Mouse (Mus musculus) liver, postnatal 0 days (tissue): ENCODE results near the gene Fam163b. TPM values are rescaled to one million over a fixed set of nuclear protein-coding genes. Genes with fewer than 3 reads are reported as not detected.

Experiments used
- ATAC-seq: fragments of 200-750 bp; cut with Nextera tagmentation; 2 replicates; pipeline ENCODE4 v1.8.0; 2017; ENCODE audit warnings: mild to moderate bottlenecking, moderate library complexity
- DNase-seq: peaks from one replicate; pipeline ENCODE4 v3.0.0-alpha.2; 2016
- H3K27ac ChIP-seq: fragments of 300-500 bp; sonication (generic); 2 replicates; pipeline ENCODE4 v1.5.1; 2014; ENCODE audit warnings: antibody characterized with exemption, moderate library complexity, mild to moderate bottlenecking, low read depth
- H3K27me3 ChIP-seq: fragments of 300-500 bp; sonication (generic); 2 replicates; pipeline ENCODE4 v1.6.1; 2014; ENCODE audit warnings: low read length, control low read depth, mixed read lengths; ENCODE audit not compliant: insufficient read depth
- H3K36me3 ChIP-seq: fragments of 300-500 bp; sonication (generic); replicated peaks from 2 replicates; pipeline ENCODE4 v1.6.1; 2014; ENCODE audit warnings: mild to moderate bottlenecking, control low read depth, low read length, moderate library complexity, mixed read lengths; ENCODE audit not compliant: insufficient read depth
- H3K4me1 ChIP-seq: fragments of 300-500 bp; sonication (generic); 2 replicates; pipeline ENCODE4 v1.6.1; 2014; ENCODE audit warnings: antibody characterized with exemption, mild to moderate bottlenecking, control low read depth; ENCODE audit not compliant: insufficient read depth
- H3K4me2 ChIP-seq: fragments of 300-500 bp; sonication (generic); 2 replicates; pipeline ENCODE4 v1.6.1; 2014; ENCODE audit warnings: low read depth, mild to moderate bottlenecking, low read length, moderate library complexity, mixed read lengths
- H3K4me3 ChIP-seq: fragments of 300-500 bp; sonication (generic); 2 replicates; pipeline ENCODE4 v1.5.1; 2014; ENCODE audit warnings: low read depth, low read length
- H3K9ac ChIP-seq: fragments of 300-500 bp; sonication (generic); replicated peaks from 2 replicates; pipeline ENCODE4 v1.6.1; 2014; ENCODE audit warnings: mild to moderate bottlenecking, moderate library complexity
- H3K9me3 ChIP-seq: fragments of 300-500 bp; sonication (generic); 2 replicates; pipeline ENCODE4 v1.6.1; 2016; ENCODE audit warnings: mild to moderate bottlenecking, control low read depth, low read length, mixed read lengths
- CTCF ChIP-seq: sonication (generic); IDR thresholded peaks from 2 replicates; pipeline ENCODE4 v1.5.1; 2016; ENCODE audit warnings: antibody characterized with exemption, low read depth
- EP300 ChIP-seq: IDR thresholded peaks from 2 replicates; pipeline ENCODE4 v1.6.1; 2016; ENCODE audit warnings: antibody characterized with exemption, low read depth, mild to moderate bottlenecking
- WGBS: fragments of 180-500 bp; shearing (Covaris S2); extraction: QIAGEN DNeasy Blood & Tissue Kit; methylation state at CpG from one replicate; pipeline ENCODE4 v1.1.7; 2014; ENCODE audit not compliant: insufficient replicate concordance; 5-methylcytosine and 5-hydroxymethylcytosine counted together
- polyA plus RNA-seq: library from polyadenylated mRNA; unstranded; fragments of >200 nt; fragmentation: Nextera tagmentation; extraction: Ambion mirVana; gene quantifications from 2 replicates; pipeline ENCODE4 v1.2.1, GENCODE M21; 2015

Gene Fam163b
- polyA plus RNA-seq, 1 experiment from 2014 or later: not detected

GRCm38 (mm10) chr2:27088071-27088644, 54.1 kb downstream of the Fam163b start:
- no peaks in the 10 kb centered on the region for H3K36me3 ChIP-seq
- DNase-seq: peak; percentile 34
- TF ChIP-seq EP300: peak; percentile 72; the same call in 1 of the 2 replicates
- TF ChIP-seq CTCF: no peak
- H3K4me1 ChIP-seq: no peaks in the 10 kb centered on the region; the same call in 1 of the 2 replicates
- no peak overlapping the region for H3K4me3 ChIP-seq
- peak; percentile 69 for ATAC-seq
- H3K9me3 ChIP-seq: no peaks in the 10 kb centered on the region
- WGBS: 41% methylated on average over 18 of the region's 18 CpGs
- H3K9ac ChIP-seq: no peak overlapping the region
- peak overlapping the region; percentile 48; the same call in 1 of the 2 replicates for H3K27ac ChIP-seq
- no peaks in the 10 kb centered on the region for H3K27me3 ChIP-seq
- no peak overlapping the region for H3K4me2 ChIP-seq

- WGBS: 72% methylated on average over 5 of the region's 5 CpGs
- no peak overlapping the region for H3K9ac ChIP-seq
- TF ChIP-seq EP300: no peak
- no peak for TF ChIP-seq CTCF
- H3K36me3 ChIP-seq: no peaks in the 10 kb centered on the region
- peak overlapping the region; percentile 48; the same call in 1 of the 2 replicates for H3K27ac ChIP-seq
- no peaks in the 10 kb centered on the region for H3K9me3 ChIP-seq
- H3K4me3 ChIP-seq: no peak overlapping the region
- no peak overlapping the region for H3K4me2 ChIP-seq
- ATAC-seq (no peak), DNase-seq (no peak)
- no peaks in the 10 kb centered on the region; the same call in 1 of the 2 replicates for H3K4me1 ChIP-seq
- no peaks in the 10 kb centered on the region for H3K27me3 ChIP-seq
Observed at GRCm38 (mm10) chr2:27087581-27087980, 54.7 kb downstream of the Fam163b start.

GRCm38 (mm10) chr2:27086483-27087010, 55.7 kb downstream of the Fam163b start:
- Histone ChIP-seq H3K4me2 (no peak overlapping the region), H3K4me1 (no peaks in the 10 kb centered on the region; the same call in 1 of the 2 replicates), H3K4me3 (no peak overlapping the region), H3K36me3 (no peaks in the 10 kb centered on the region), H3K9ac (no peak overlapping the region), H3K27me3 (no peaks in the 10 kb centered on the region), H3K9me3 (no peaks in the 10 kb centered on the region), H3K27ac (no peak overlapping the region)
- WGBS: 62% methylated on average over 4 of the region's 4 CpGs
- DNase-seq: no peak
- no peak for ATAC-seq
- TF ChIP-seq CTCF (peak; percentile 27; the same call in 1 of the 2 replicates), EP300 (no peak)

- ATAC-seq: no peak
- WGBS: 60% methylated on average over 2 of the region's 2 CpGs
- Histone ChIP-seq H3K27ac (no peak overlapping the region), H3K36me3 (no peaks in the 10 kb centered on the region), H3K27me3 (no peaks in the 10 kb centered on the region), H3K4me1 (no peaks in the 10 kb centered on the region; the same call in 1 of the 2 replicates), H3K9ac (no peak overlapping the region), H3K9me3 (no peaks in the 10 kb centered on the region), H3K4me2 (no peak overlapping the region), H3K4me3 (no peak overlapping the region)
- no peak for TF ChIP-seq CTCF
- no peak for TF ChIP-seq EP300
- DNase-seq: no peak
Observed at GRCm38 (mm10) chr2:27085801-27086200, 56.5 kb downstream of the Fam163b start.

GRCm38 (mm10) chr2:27084963-27085362, 57.3 kb downstream of the Fam163b start:
- no peak overlapping the region for H3K9ac ChIP-seq
- TF ChIP-seq CTCF (no peak), EP300 (no peak)
- ATAC-seq (no peak), DNase-seq (no peak)
- 47% methylated on average over 8 of the region's 8 CpGs for WGBS
- H3K4me3 ChIP-seq: no peak overlapping the region
- H3K36me3 ChIP-seq: no peaks in the 10 kb centered on the region
- no peaks in the 10 kb centered on the region for H3K27me3 ChIP-seq
- H3K4me2 ChIP-seq: no peak overlapping the region
- H3K27ac ChIP-seq: no peak overlapping the region
- no peaks in the 10 kb centered on the region for H3K9me3 ChIP-seq
- H3K4me1 ChIP-seq: no peaks in the 10 kb centered on the region; the same call in 1 of the 2 replicates

- H3K4me2 ChIP-seq: no peak overlapping the region
- H3K4me3 ChIP-seq: no peak overlapping the region
- no peak for ATAC-seq
- no peak for DNase-seq
- no peak for TF ChIP-seq EP300
- TF ChIP-seq CTCF: no peak
- H3K27me3 ChIP-seq: 0 out of 2 replicates have a peak, but pooled peaks cover under 1% of the 10 kb centered on the region
- no peaks in the 10 kb centered on the region for H3K9me3 ChIP-seq
- peaks cover 7% of the 10 kb centered on the region for H3K4me1 ChIP-seq
- H3K9ac ChIP-seq: no peak overlapping the region
- 69% methylated on average over 12 of the region's 12 CpGs for WGBS
- no peak overlapping the region for H3K27ac ChIP-seq
- no peaks in the 10 kb centered on the region for H3K36me3 ChIP-seq
Observed at GRCm38 (mm10) chr2:27083761-27084475, 58.4 kb downstream of the Fam163b start.
